Mouse (Mus musculus): ENCODE measurements around the gene Esyt1. TPM values are rescaled to one million over a fixed set of nuclear protein-coding genes. Genes with fewer than 3 reads are reported as not detected.

The Esyt1 gene
- 7.9 and 10.7 TPM in 2 replicates for total RNA-seq (2014; rRNA removed)
- 9.2 and 12.8 TPM in 2 replicates for polyA plus RNA-seq (2012; rRNA removed)

DNA sequence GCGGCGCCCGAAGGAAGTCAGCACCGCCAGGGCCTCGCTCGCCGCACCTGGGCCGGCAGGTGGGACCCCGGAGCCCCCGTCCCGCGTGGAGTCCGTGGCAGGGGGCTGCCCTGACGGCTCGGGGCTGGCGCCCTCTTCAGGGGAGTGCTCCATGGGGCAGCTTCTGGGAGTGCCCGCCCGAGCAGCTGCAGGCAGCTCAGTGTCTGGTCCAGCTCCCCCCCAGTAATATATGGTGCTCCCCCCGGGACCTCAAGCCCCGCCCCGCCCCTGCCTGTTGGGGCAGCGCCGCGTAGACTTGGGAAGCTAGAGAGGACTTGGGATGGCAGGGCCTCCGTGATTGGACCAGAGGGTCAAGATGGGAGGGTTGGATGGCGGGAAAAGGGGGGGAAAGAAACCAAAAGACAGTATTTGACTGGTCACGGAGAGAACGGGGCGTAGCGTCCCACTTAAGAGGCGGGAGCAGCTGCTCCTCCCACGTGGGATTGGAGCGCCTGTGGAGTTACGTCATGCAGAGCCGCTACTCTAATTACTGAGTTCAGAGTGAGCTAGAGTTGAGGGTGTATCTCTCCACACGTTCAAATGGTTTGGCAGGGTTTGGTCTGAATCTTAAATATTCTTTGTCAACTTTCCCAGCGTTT is at the start of gene Esyt1:
Gene Esyt1 (minus strand): TSS at position 201 of the 638 bp plus-strand sequence.
- H3K4me3 ChIP-seq (ENCODE audit: insufficient read depth, low read depth, low read length): peak within 1 kb of the TSS; percentile 62
- H3K79me2 ChIP-seq (ENCODE audit: control insufficient read depth, insufficient read depth, low read length): no peaks in the 10 kb centered on the region
- H3K36me3 ChIP-seq (ENCODE audit: control insufficient read depth, insufficient read depth, low read length): no peaks in the 10 kb centered on the region
- no peaks in the 10 kb centered on the region for H3K27me3 ChIP-seq (ENCODE audit: control insufficient read depth, insufficient read depth, low read length)
- peak within 1 kb of the TSS; percentile 5; the same call in 1 of the 2 replicates for H3K27ac ChIP-seq (replicated peaks; ENCODE audit: insufficient read depth, low read depth, low read length)
- TF ChIP-seq POLR2A (IDR thresholded peaks at IDR 0.05; ENCODE audit: extremely low read depth, insufficient read depth, low read length): peak; percentile 76
- TF ChIP-seq CTCF (IDR thresholded peaks at IDR 0.05; ENCODE audit: low read depth, low read length): 0 out of 2 replicates have a peak, but pooled peaks have one; percentile 5
- no peaks in the 10 kb centered on the region; the same call in 1 of the 2 replicates for H3K4me1 ChIP-seq (ENCODE audit: control insufficient read depth, insufficient read depth, low read length)
- WGBS: under 1% methylated on average over 37 of the region's 37 CpGs
- peak; percentile 99 for DNase-seq (ENCODE audit: extremely low read depth, low read depth, low spot score)
- H3K9ac ChIP-seq (ENCODE audit: low read depth, low read length): peak within 1 kb of the TSS; percentile 73

DNA sequence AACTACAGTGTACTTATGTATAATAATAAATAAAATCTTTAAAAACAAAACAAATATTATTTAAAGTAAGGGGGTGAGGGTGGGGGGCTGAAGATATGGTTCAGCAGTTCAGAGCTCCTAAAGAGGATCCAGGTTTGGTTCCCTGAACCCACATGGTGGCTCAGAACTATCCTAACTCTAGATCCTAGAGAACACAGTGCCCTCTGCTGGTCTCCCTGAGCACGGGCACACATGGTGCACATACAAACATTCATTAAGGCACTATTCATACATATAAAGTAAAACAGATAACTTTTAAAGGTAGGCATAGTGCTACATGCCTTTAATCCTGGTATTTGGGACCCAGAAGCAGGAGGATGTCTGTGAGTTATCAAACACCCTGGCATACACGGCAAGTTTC is 49.4 kb upstream of the Esyt1 start:
- 92% methylated on average over 2 of the region's 2 CpGs for WGBS

DNA sequence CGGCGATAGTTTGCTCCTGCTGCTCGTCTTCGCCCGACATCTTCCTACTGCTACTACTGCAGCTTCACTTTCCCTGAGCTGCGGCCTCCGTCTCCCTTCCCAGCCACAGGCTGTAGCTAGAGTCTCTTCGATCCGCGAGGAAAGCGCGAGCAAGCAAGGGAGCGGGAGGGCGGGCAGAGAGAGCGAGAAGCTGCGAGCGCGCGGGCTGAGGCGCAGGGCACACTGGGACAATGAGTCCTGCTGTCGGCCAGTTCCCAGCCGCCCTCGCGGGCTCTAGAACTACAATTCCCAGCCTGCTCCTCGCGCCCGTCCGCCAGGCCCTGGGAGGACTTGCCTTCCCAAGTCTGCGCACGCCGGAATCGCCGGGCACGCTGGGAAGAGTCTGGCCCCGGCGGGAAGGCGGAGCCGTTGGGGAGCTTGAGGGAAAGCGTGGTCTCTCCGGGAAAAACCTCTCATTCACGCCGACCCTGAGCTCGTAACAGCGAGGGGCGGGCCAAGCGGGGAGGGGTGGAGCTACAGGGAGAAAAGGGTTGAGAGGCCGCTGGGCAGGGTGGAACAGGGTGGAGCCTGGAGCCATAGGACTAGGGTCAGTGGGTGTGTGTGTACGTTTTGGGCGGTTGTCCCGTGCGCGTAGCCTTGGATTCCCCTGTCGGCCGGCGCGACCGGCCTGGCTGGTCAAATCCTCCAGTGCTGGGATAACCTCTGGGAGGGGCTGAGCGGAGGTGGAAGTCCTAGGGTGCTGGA is 40.3 kb upstream of the Esyt1 start, which contains the start of gene Pa2g4:
Gene Pa2g4 (minus strand): TSS at position 200 of the 744 bp plus-strand sequence.
- no peaks in the 10 kb centered on the region for H3K27me3 ChIP-seq (ENCODE audit: control insufficient read depth, insufficient read depth, low read length)
- peak; percentile 94 for DNase-seq (ENCODE audit: extremely low read depth, low read depth, low spot score)
- TF ChIP-seq CTCF (IDR thresholded peaks at IDR 0.05; ENCODE audit: low read depth, low read length) (no peak), POLR2A (IDR thresholded peaks at IDR 0.05; ENCODE audit: extremely low read depth, insufficient read depth, low read length) (peak; percentile 89)
- H3K4me1 ChIP-seq (ENCODE audit: control insufficient read depth, insufficient read depth, low read length): peaks cover 6% of the 10 kb centered on the region
- H3K4me3 ChIP-seq (ENCODE audit: insufficient read depth, low read depth, low read length): peak within 1 kb of the TSS; percentile 83
- under 1% methylated on average over 58 of the region's 58 CpGs for WGBS
- H3K36me3 ChIP-seq (ENCODE audit: control insufficient read depth, insufficient read depth, low read length): peaks cover 34% of the 10 kb centered on the region
- H3K79me2 ChIP-seq (ENCODE audit: control insufficient read depth, insufficient read depth, low read length): peaks cover 7% of the 10 kb centered on the region; the same call in 1 of the 2 replicates
- peak within 1 kb of the TSS; percentile 92 for H3K9ac ChIP-seq (ENCODE audit: low read depth, low read length)
- peak within 1 kb of the TSS; percentile 70 for H3K27ac ChIP-seq (replicated peaks; ENCODE audit: insufficient read depth, low read depth, low read length)

More for the DNA sequence above, 49.4 kb upstream of the Esyt1 start:
- Histone ChIP-seq H3K36me3 (ENCODE audit: control insufficient read depth, insufficient read depth, low read length) (peaks cover 87% of the 10 kb centered on the region), H3K4me3 (ENCODE audit: insufficient read depth, low read depth, low read length) (no peak overlapping the region), H3K27ac (replicated peaks; ENCODE audit: insufficient read depth, low read depth, low read length) (no peak overlapping the region), H3K9ac (ENCODE audit: low read depth, low read length) (no peak overlapping the region), H3K27me3 (ENCODE audit: control insufficient read depth, insufficient read depth, low read length) (no peaks in the 10 kb centered on the region), H3K79me2 (ENCODE audit: control insufficient read depth, insufficient read depth, low read length) (no peaks in the 10 kb centered on the region), H3K4me1 (ENCODE audit: control insufficient read depth, insufficient read depth, low read length) (no peaks in the 10 kb centered on the region)
- DNase-seq (ENCODE audit: extremely low read depth, low read depth, low spot score): no peak
- TF ChIP-seq CTCF (IDR thresholded peaks at IDR 0.05; ENCODE audit: low read depth, low read length) (peak; percentile 66; the same call in 1 of the 2 replicates), POLR2A (IDR thresholded peaks at IDR 0.05; ENCODE audit: extremely low read depth, insufficient read depth, low read length) (no peak)

DNA sequence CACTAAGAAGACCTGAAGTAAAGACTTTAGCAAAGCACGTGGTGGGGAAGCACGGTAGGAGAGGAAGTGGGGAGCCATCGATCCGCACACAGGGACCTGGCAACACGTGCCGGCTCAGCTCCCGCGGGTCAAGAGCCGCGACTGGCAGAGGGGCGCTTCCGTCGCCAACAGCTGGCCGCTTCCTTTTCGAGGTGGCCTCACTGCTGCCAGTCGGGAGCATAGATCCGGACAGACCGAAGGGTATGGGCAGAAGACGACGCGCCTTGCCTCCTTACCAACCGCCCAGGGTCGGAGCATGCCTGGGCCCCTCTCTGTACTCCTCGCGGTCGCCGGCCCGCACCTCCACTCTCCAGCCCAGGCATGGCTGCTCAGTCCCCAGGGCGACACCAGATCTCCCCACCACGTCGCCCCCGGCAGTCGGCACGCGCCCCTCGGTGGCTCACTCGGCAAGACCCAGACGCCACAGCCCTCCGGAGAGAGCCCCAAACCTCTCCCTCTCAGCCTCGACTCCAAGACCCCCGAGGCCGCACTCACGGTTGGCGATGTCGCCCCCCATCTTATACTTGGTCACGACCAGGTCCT is 39.6 kb upstream of the Esyt1 start:
- TF ChIP-seq CTCF (IDR thresholded peaks at IDR 0.05; ENCODE audit: low read depth, low read length) (no peak), POLR2A (IDR thresholded peaks at IDR 0.05; ENCODE audit: extremely low read depth, insufficient read depth, low read length) (0 out of 2 replicates have a peak, but pooled peaks have one; percentile 8)
- Histone ChIP-seq H3K36me3 (ENCODE audit: control insufficient read depth, insufficient read depth, low read length) (peaks cover 38% of the 10 kb centered on the region), H3K27me3 (ENCODE audit: control insufficient read depth, insufficient read depth, low read length) (no peaks in the 10 kb centered on the region), H3K9ac (ENCODE audit: low read depth, low read length) (peak overlapping the region; percentile 92), H3K4me1 (ENCODE audit: control insufficient read depth, insufficient read depth, low read length) (peaks cover 6% of the 10 kb centered on the region), H3K79me2 (ENCODE audit: control insufficient read depth, insufficient read depth, low read length) (peaks cover 7% of the 10 kb centered on the region; the same call in 1 of the 2 replicates), H3K27ac (replicated peaks; ENCODE audit: insufficient read depth, low read depth, low read length) (peak overlapping the region; percentile 69), H3K4me3 (ENCODE audit: insufficient read depth, low read depth, low read length) (peak overlapping the region; percentile 83)
- DNase-seq (ENCODE audit: extremely low read depth, low read depth, low spot score): peak; percentile 57
- WGBS: 1% methylated on average over 46 of the region's 46 CpGs

DNA sequence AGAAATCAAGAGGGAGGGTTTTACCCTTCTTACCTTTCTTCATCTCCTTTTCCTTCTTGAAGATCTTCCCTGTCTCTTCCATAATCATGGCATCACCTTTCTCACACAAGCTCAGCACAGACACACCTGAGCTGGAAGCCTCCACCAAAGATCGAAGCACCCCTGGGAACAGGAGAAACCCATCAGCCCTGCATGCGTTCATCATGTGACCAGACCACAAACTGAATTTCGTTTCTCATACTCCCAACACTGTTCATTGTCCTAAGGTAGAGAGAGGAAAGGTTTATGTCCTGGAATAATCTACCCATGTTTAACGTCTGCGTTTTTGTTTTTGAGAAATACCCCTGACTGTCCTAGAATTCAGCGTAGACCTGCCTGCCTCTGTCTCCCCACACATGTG is 37.9 kb upstream of the Esyt1 start:
- 83% methylated on average over 6 of the region's 6 CpGs for WGBS
- DNase-seq (ENCODE audit: extremely low read depth, low read depth, low spot score): no peak
- H3K27me3 ChIP-seq (ENCODE audit: control insufficient read depth, insufficient read depth, low read length): no peaks in the 10 kb centered on the region
- peaks cover 7% of the 10 kb centered on the region; the same call in 1 of the 2 replicates for H3K79me2 ChIP-seq (ENCODE audit: control insufficient read depth, insufficient read depth, low read length)
- H3K27ac ChIP-seq (replicated peaks; ENCODE audit: insufficient read depth, low read depth, low read length): no peak overlapping the region
- H3K9ac ChIP-seq (ENCODE audit: low read depth, low read length): no peak overlapping the region
- H3K4me3 ChIP-seq (ENCODE audit: insufficient read depth, low read depth, low read length): no peak overlapping the region
- H3K4me1 ChIP-seq (ENCODE audit: control insufficient read depth, insufficient read depth, low read length): peaks cover 6% of the 10 kb centered on the region
- no peak for TF ChIP-seq POLR2A (IDR thresholded peaks at IDR 0.05; ENCODE audit: extremely low read depth, insufficient read depth, low read length)
- no peak for TF ChIP-seq CTCF (IDR thresholded peaks at IDR 0.05; ENCODE audit: low read depth, low read length)
- peaks cover 39% of the 10 kb centered on the region for H3K36me3 ChIP-seq (ENCODE audit: control insufficient read depth, insufficient read depth, low read length)
